Mouse (Mus musculus) lung, postnatal 0 days (tissue): ENCODE measurements around the gene Tab2. TPM values are rescaled to one million over a fixed set of nuclear protein-coding genes. Genes with fewer than 3 reads are reported as not detected.
A peak's percentile ranks its signal among the peaks of the same experiment; 100 is the strongest.

Source experiments
- ATAC-seq: fragments of 200-750 bp; cut with Nextera tagmentation; 2 replicates; pipeline ENCODE4 v1.8.0; 2017; ENCODE audit warnings: moderate library complexity
- DNase-seq: peaks from one replicate; pipeline ENCODE4 v3.0.0-alpha.2; 2016; ENCODE audit warnings: low spot score
- H3K27ac ChIP-seq: fragments of 300-500 bp; sonication (generic); 2 replicates; pipeline ENCODE4 v1.5.1; 2014; ENCODE audit warnings: antibody characterized with exemption, mild to moderate bottlenecking, low read length, mixed read lengths
- H3K27me3 ChIP-seq: fragments of 300-500 bp; sonication (generic); replicated peaks from 2 replicates; pipeline ENCODE4 v1.6.1; 2014; ENCODE audit warnings: low read length, mixed read lengths; ENCODE audit not compliant: insufficient read depth
- H3K36me3 ChIP-seq: fragments of 300-500 bp; sonication (generic); 2 replicates; pipeline ENCODE4 v1.6.1; 2014; ENCODE audit warnings: low read length, mixed read lengths; ENCODE audit not compliant: insufficient read depth
- H3K4me1 ChIP-seq: fragments of 300-500 bp; sonication (generic); 2 replicates; pipeline ENCODE4 v1.6.1; 2014; ENCODE audit warnings: antibody characterized with exemption, low read depth, low read length, mixed read lengths; ENCODE audit not compliant: insufficient read depth
- H3K4me2 ChIP-seq: fragments of 300-500 bp; sonication (generic); replicated peaks from 2 replicates; pipeline ENCODE4 v1.6.1; 2014; ENCODE audit warnings: low read depth, mild to moderate bottlenecking, low read length, moderate library complexity, mixed read lengths
- H3K4me3 ChIP-seq: fragments of 300-500 bp; sonication (generic); 2 replicates; pipeline ENCODE4 v1.5.1; 2014; ENCODE audit warnings: low read depth, low read length
- H3K9ac ChIP-seq: fragments of 300-500 bp; sonication (generic); replicated peaks from 2 replicates; pipeline ENCODE4 v1.6.1; 2014; ENCODE audit warnings: low read depth, mild to moderate bottlenecking
- H3K9me3 ChIP-seq: fragments of 300-500 bp; sonication (generic); 2 replicates; pipeline ENCODE4 v1.6.1; 2016; ENCODE audit warnings: low read length, mixed read lengths
- CTCF ChIP-seq: IDR thresholded peaks from 2 replicates; pipeline ENCODE4 v1.5.1; 2016; ENCODE audit warnings: antibody characterized with exemption, mild to moderate bottlenecking
- EP300 ChIP-seq: IDR thresholded peaks from 2 replicates; pipeline ENCODE4 v1.6.1; 2016; ENCODE audit warnings: antibody characterized with exemption, mild to moderate bottlenecking, control low read depth
- WGBS: fragments of 180-500 bp; shearing (Covaris S2); extraction: QIAGEN DNeasy Blood & Tissue Kit; methylation state at CpG from one replicate; pipeline ENCODE4 v1.1.7; 2014; 5-methylcytosine and 5-hydroxymethylcytosine counted together
- polyA plus RNA-seq: library from polyadenylated mRNA; unstranded; fragments of >200 nt; fragmentation: Nextera tagmentation; extraction: Ambion mirVana; gene quantifications from 2 replicates; pipeline ENCODE4 v1.2.1, GENCODE M21; 2015

The Tab2 gene
- polyA plus RNA-seq, 1 experiment from 2014 or later, result 16.8 TPM

DNA sequence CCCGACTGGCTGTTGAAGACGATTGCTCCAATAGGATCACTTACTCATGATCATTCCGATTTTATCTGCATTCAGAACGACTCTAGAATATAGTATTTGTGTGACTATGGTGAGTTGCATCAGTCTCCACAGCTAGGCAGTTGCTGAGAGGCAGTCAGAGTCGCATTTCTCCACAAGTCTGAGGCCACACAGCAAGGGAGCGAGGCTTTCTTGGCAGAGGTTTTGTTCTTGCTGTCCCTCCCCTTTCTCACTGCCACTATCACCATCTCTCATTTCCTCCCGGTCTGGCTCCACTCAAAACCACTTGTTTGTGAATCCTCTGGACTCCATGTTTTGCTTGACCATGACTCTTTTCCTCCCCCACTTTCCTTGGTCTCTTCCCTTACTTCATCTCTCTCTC is 81.8 kb downstream of the Tab2 start:
- 60% methylated on average over 7 of the region's 7 CpGs for WGBS
- Histone ChIP-seq H3K36me3 (no peaks in the 10 kb centered on the region), H3K27me3 (0 out of 2 replicates have a peak, but pooled peaks cover 2% of the 10 kb centered on the region), H3K4me3 (no peak overlapping the region), H3K27ac (no peak overlapping the region), H3K4me1 (no peaks in the 10 kb centered on the region), H3K9ac (no peak overlapping the region), H3K4me2 (no peak overlapping the region), H3K9me3 (no peaks in the 10 kb centered on the region)
- DNase-seq, result peak; percentile 55
- ATAC-seq, result peak; percentile 49
- TF ChIP-seq CTCF (no peak), EP300 (no peak)

- ATAC-seq (no peak), DNase-seq (no peak)
- WGBS, result 82% methylated on average over 5 of the region's 5 CpGs
- no peaks in the 10 kb centered on the region for H3K36me3 ChIP-seq
- no peak for TF ChIP-seq CTCF
- no peak for TF ChIP-seq EP300
- H3K9ac ChIP-seq, result no peak overlapping the region
- no peak overlapping the region for H3K27ac ChIP-seq
- no peaks in the 10 kb centered on the region for H3K4me1 ChIP-seq
- no peak overlapping the region for H3K4me2 ChIP-seq
- H3K27me3 ChIP-seq, result peaks cover 17% of the 10 kb centered on the region; the same call in 1 of the 2 replicates
- no peaks in the 10 kb centered on the region for H3K9me3 ChIP-seq
- H3K4me3 ChIP-seq, result no peak overlapping the region
Measured at GRCm38 (mm10) chr10:7871381-7872020, 84.5 kb downstream of the Tab2 start.

DNA sequence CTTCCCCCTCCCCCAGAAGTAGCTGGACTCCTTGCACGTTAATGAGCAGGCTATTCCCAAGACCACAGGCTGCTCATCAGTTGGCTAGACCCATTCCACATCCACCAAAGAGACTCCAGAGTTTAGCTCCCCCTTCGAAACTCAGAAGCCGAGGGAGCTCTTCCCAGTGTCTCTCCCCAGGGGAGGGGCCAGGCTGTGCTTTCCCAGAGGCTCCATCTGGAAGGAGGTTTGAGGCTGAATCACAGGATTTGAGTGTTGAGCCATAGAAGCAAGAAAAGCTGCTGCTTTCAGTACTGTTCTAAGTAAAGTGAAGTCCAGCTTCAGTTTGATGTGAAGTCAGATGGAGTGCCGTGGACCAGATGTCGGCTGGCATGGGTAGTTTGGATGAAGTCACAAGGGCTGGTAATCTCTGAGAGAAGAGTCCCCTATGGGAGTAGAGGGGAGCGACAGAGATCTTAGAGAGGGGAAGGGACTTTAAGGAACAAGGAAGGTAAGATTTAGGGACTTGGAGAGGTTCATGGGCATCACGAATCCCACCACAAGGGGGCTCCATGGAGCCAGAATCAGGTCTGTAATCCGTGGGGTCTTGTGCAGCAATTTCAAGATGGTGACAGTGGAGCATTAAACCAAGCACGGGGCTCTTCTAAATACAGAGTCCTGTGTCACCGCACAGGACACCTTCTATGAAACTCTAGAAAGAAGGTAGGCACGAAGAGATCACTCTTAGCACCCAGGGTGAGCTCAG is 85.3 kb downstream of the Tab2 start:
- Histone ChIP-seq H3K4me3 (no peak overlapping the region), H3K27ac (no peak overlapping the region), H3K9ac (no peak overlapping the region), H3K36me3 (no peaks in the 10 kb centered on the region), H3K9me3 (no peaks in the 10 kb centered on the region), H3K4me1 (no peaks in the 10 kb centered on the region), H3K27me3 (peaks cover 17% of the 10 kb centered on the region; the same call in 1 of the 2 replicates), H3K4me2 (no peak overlapping the region)
- DNase-seq, result peak; percentile 16
- no peak for TF ChIP-seq EP300
- peak; percentile 61 for TF ChIP-seq CTCF
- WGBS, result 60% methylated on average over 11 of the region's 11 CpGs
- no peak for ATAC-seq

GRCm38 (mm10) chr10:7869746-7870145 is 86.3 kb downstream of the Tab2 start:
- Histone ChIP-seq H3K9me3 (no peaks in the 10 kb centered on the region), H3K4me3 (no peak overlapping the region), H3K27me3 (peaks cover 17% of the 10 kb centered on the region; the same call in 1 of the 2 replicates), H3K36me3 (no peaks in the 10 kb centered on the region), H3K9ac (no peak overlapping the region), H3K27ac (no peak overlapping the region), H3K4me2 (no peak overlapping the region), H3K4me1 (no peaks in the 10 kb centered on the region)
- DNase-seq, result no peak
- ATAC-seq, result no peak
- no peak for TF ChIP-seq CTCF
- no peak for TF ChIP-seq EP300
- WGBS, result 67% methylated on average over 8 of the region's 8 CpGs

DNA sequence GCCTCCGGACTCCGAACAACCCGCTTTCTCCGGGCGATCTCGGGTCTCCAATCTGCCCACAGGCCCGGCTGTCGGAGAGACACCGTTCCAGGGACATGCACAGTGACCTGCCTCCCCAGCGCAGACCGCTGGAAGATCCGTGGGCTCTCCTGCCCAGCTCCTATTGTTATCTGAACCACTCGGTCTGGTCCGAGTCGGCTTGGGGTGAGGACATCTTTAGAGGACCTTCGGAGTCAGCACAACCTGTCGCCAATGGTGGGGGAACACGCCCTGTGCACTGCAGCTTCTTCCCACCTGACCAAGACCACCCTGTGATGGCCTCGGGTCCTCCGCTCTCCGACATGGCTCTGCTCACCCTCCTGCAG is 88.4 kb downstream of the Tab2 start:
- Histone ChIP-seq H3K27ac (no peak overlapping the region), H3K4me3 (peak overlapping the region; percentile 27), H3K9me3 (no peaks in the 10 kb centered on the region), H3K4me1 (no peaks in the 10 kb centered on the region), H3K9ac (no peak overlapping the region), H3K36me3 (no peaks in the 10 kb centered on the region), H3K27me3 (peaks cover 17% of the 10 kb centered on the region; the same call in 1 of the 2 replicates), H3K4me2 (peak overlapping the region; percentile 47)
- no peak for ATAC-seq
- WGBS, result 24% methylated on average over 21 of the region's 21 CpGs
- TF ChIP-seq EP300, result no peak
- no peak for TF ChIP-seq CTCF
- no peak for DNase-seq

DNA sequence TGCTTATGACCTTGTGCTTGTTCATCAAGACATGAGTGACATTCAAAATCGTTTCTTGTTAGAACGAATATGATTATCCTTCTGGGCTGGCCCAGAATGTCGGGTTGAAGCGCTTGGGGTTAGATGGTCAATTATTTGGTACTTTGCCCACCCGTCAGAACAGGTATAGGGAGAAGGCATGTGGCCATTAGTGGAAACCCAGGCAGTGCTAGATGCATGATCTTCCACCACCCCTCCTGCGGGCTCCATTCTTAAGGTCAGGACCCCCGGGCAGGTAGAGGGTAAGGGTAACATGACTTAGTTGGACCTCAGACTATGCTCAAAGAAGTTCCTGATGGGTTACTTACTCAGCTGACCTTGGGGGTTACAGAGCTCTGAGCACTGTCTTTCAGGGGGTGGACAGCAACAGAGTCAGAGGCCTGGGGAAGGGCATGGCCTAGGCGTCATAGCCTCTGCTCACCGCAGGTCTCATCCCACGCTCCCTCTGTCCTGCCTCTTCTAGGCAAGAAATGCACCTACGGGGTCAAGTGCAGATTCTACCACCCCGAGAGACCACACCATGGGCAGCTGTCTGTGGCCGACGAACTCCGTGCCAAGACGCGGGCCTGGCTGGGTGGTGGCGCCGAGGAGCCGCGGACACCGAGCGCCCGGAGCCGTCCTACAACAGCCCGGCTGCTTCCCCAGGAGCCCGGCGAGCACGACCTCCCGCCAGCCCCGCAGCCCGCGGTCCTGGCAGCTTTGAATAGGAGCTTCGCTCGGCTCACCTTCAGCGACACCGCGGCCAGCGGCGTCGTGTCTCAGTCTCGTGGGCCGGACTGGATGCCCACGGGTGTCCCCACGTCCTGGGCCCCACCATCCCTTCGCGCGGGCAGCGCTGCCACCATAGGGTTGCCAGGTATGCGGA is 89.0 kb downstream of the Tab2 start:
- ATAC-seq (no peak), DNase-seq (no peak)
- H3K27ac ChIP-seq, result no peak overlapping the region
- H3K4me1 ChIP-seq, result no peaks in the 10 kb centered on the region
- WGBS, result 19% methylated on average over 50 of the region's 50 CpGs
- no peaks in the 10 kb centered on the region for H3K36me3 ChIP-seq
- peak overlapping the region; percentile 47 for H3K4me2 ChIP-seq
- TF ChIP-seq EP300, result no peak
- no peak for TF ChIP-seq CTCF
- H3K4me3 ChIP-seq, result peak overlapping the region; percentile 27
- peaks cover 17% of the 10 kb centered on the region; the same call in 1 of the 2 replicates for H3K27me3 ChIP-seq
- H3K9me3 ChIP-seq, result no peaks in the 10 kb centered on the region
- H3K9ac ChIP-seq, result 0 out of 2 replicates have a peak overlapping the region, but pooled peaks have one; percentile 5
